Mouse (Mus musculus) liver, embryonic 14.5 days (tissue): ENCODE results near the gene Pask. TPM values are rescaled to one million over a fixed set of nuclear protein-coding genes. Genes with fewer than 3 reads are reported as not detected.

ENCODE experiments used
- ATAC-seq: fragments of 200-750 bp; cut with Nextera tagmentation; 2 replicates; pipeline ENCODE4 v1.8.0; 2017; ENCODE audit warnings: moderate number of reproducible peaks, mild to moderate bottlenecking, moderate library complexity; ENCODE audit not compliant: insufficient read depth
- DNase-seq, 3 experiments: peaks; one replicate each; pipeline ENCODE4 v3.0.0-alpha.2; 2012 to 2013; ENCODE audit warnings: low read depth in 3 of 3, low spot score in 3 of 3
- H3K27ac ChIP-seq: fragments of 300-500 bp; sonication (generic); 2 replicates; pipeline ENCODE4 v1.5.1; 2014; ENCODE audit warnings: moderate library complexity, mild to moderate bottlenecking, control low read depth, inconsistent platforms
- H3K27me3 ChIP-seq: fragments of 300-500 bp; sonication (generic); 2 replicates; pipeline ENCODE4 v1.6.1; 2014; ENCODE audit warnings: mild to moderate bottlenecking, low read length, moderate library complexity; ENCODE audit not compliant: control insufficient read depth, insufficient read depth
- H3K36me3 ChIP-seq: fragments of 300-500 bp; sonication (generic); replicated peaks from 2 replicates; pipeline ENCODE4 v1.6.1; 2014; ENCODE audit warnings: low read depth; ENCODE audit not compliant: control insufficient read depth, insufficient read depth
- H3K4me1 ChIP-seq, 2 experiments: fragments of 200-500 bp in 1 of 2; fragments of 300-500 bp in 1 of 2; sonication (generic) in 1 of 2; replicated peaks; 2 replicates each; pipeline ENCODE4 v1.6.1; 2012 to 2014; ENCODE audit warnings: antibody characterized with exemption in 1 of 2, inconsistent platforms in 1 of 2, low read length in 1 of 2; ENCODE audit not compliant: control insufficient read depth in 2 of 2, insufficient read depth in 2 of 2
- H3K4me2 ChIP-seq: fragments of 300-500 bp; sonication (generic); 2 replicates; pipeline ENCODE4 v1.6.1; 2014; ENCODE audit warnings: low read depth, mild to moderate bottlenecking, control low read depth, moderate library complexity
- H3K4me3 ChIP-seq, 2 experiments: fragments of 200-500 bp in 1 of 2; fragments of 300-500 bp in 1 of 2; sonication (generic) in 1 of 2; 2 replicates each; pipeline ENCODE4 v1.5.1; 2012 to 2014; ENCODE audit warnings: low read depth in 2 of 2, low read length in 2 of 2, mild to moderate bottlenecking in 2 of 2, control low read depth in 1 of 2, inconsistent platforms in 1 of 2, moderate library complexity in 1 of 2; ENCODE audit not compliant: insufficient read depth in 1 of 2
- H3K9ac ChIP-seq: fragments of 300-500 bp; sonication (generic); replicated peaks from 2 replicates; pipeline ENCODE4 v1.6.1; 2014; ENCODE audit warnings: mild to moderate bottlenecking, control low read depth, moderate library complexity
- H3K9me3 ChIP-seq: fragments of 300-500 bp; sonication (generic); 2 replicates; pipeline ENCODE4 v1.6.1; 2016; ENCODE audit warnings: low read length, mixed read lengths; ENCODE audit not compliant: control insufficient read depth
- CTCF ChIP-seq: IDR thresholded peaks from 2 replicates; pipeline ENCODE4 v1.5.1; 2016; ENCODE audit warnings: antibody characterized with exemption, low read depth, control low read depth
- EP300 ChIP-seq: IDR thresholded peaks from 2 replicates; pipeline ENCODE4 v1.6.1; 2016; ENCODE audit warnings: antibody characterized with exemption, low read depth
- WGBS: fragments of 180-500 bp; shearing (Covaris S2); extraction: QIAGEN DNeasy Blood & Tissue Kit; methylation state at CpG from one replicate; pipeline ENCODE4 v1.1.7; 2014; ENCODE audit not compliant: insufficient replicate concordance; 5-methylcytosine and 5-hydroxymethylcytosine counted together
- polyA plus RNA-seq, 2 experiments: library from polyadenylated mRNA; depleted of rRNA in 1 of 2; stranded (reverse) in 1 of 2; unstranded in 1 of 2; fragments of >200 nt; fragmentation: Nextera tagmentation in 1 of 2; extraction: Ambion mirVana in 1 of 2; gene quantifications; 2 replicates each; pipeline versions ENCODE4 v1.2.1 to v1.2.3; 2012 to 2014

Gene Pask
- polyA plus RNA-seq, 2 experiments, result 5.4 to 6.3 TPM

DNA sequence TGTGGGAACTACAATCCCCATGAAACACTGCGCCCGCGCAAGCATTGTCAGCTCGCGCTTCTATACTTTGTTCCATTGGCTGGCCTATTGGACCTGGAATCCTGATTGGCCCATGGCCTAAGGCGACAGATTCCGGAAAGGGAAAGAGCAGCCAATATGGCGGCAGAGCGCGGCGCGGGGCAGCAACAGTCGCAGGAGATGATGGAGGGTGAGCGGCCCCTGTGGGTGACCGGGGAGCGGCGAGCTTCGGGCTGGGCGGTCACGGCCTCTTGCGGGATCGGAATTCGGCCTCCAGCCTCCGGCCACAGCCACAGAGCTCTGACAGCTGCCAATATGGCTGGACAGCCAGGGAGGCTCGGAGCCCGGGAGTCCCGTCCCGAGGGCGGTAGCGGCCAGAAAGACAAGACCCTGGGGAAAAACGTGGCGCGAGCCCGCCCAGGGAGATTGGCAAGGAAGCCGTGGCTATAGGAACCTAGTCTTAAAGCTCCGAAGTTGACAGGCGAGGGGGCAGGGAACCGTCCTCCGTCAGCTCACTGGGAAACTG, 294 bp upstream of the Pask start:
- no peak for TF ChIP-seq EP300
- peak; percentile 59 for TF ChIP-seq CTCF
- Histone ChIP-seq H3K4me3 (peak overlapping the region; percentile 94 to 99), H3K4me1 (peaks cover 7 to 13% of the 10 kb centered on the region in 2 experiments), H3K27me3 (no peaks in the 10 kb centered on the region), H3K9me3 (no peaks in the 10 kb centered on the region), H3K4me2 (peak overlapping the region; percentile 76), H3K9ac (peak overlapping the region; percentile 91), H3K27ac (peak overlapping the region; percentile 49), H3K36me3 (peaks cover 16% of the 10 kb centered on the region)
- ATAC-seq (peak; percentile 89), DNase-seq (peak; percentile 93 to 95 (median 94))
- WGBS, result under 1% methylated on average over 39 of the region's 39 CpGs

DNA sequence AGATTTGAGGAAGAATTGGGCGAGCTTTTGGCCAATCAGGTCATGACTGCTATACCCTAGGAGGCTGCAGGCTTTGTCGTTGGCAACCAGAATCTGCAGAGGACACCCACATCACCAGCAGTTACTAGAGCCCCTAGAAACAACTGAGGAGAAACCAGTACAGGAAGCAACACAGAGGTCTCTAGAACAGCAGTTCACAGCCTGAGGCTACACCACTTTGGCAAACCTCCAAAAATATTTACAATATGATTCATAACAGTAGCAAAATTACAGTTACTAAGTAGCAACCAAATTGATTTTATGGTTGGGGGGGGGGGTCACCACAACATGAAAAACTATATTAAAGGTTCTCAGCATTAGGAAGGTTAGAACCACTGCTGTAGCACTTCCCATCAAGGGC, 8.7 kb downstream of the Pask start:
- WGBS, result 60% methylated on average over 2 of the region's 2 CpGs
- H3K27ac ChIP-seq, result no peak overlapping the region
- DNase-seq (no peak), ATAC-seq (no peak)
- H3K4me1 ChIP-seq, result no peaks in the 10 kb centered on the region
- TF ChIP-seq CTCF (no peak), EP300 (no peak)
- H3K36me3 ChIP-seq, result peaks cover 20% of the 10 kb centered on the region
- H3K27me3 ChIP-seq, result no peaks in the 10 kb centered on the region
- H3K4me2 ChIP-seq, result no peak overlapping the region
- no peak overlapping the region for H3K9ac ChIP-seq
- no peaks in the 10 kb centered on the region for H3K9me3 ChIP-seq
- H3K4me3 ChIP-seq, result no peak overlapping the region

GRCm38 (mm10) chr1:93326446-93326845, 16.8 kb downstream of the Pask start:
- Histone ChIP-seq H3K4me1 (no peaks in the 10 kb centered on the region), H3K4me3 (no peak overlapping the region), H3K9ac (no peak overlapping the region), H3K4me2 (no peak overlapping the region), H3K27me3 (no peaks in the 10 kb centered on the region), H3K9me3 (no peaks in the 10 kb centered on the region), H3K27ac (no peak overlapping the region), H3K36me3 (peaks cover 39% of the 10 kb centered on the region)
- ATAC-seq (no peak), DNase-seq (no peak)
- TF ChIP-seq CTCF (no peak), EP300 (no peak)
- 75% methylated on average over 3 of the region's 3 CpGs for WGBS

GRCm38 (mm10) chr1:93323973-93324372, 19.3 kb downstream of the Pask start:
- DNase-seq (no peak), ATAC-seq (no peak)
- no peak overlapping the region for H3K4me2 ChIP-seq
- no peak overlapping the region for H3K4me3 ChIP-seq
- H3K9ac ChIP-seq, result no peak overlapping the region
- no peaks in the 10 kb centered on the region for H3K27me3 ChIP-seq
- H3K9me3 ChIP-seq, result no peaks in the 10 kb centered on the region
- 73% methylated on average over 6 of the region's 6 CpGs for WGBS
- no peak overlapping the region for H3K27ac ChIP-seq
- TF ChIP-seq CTCF (no peak), EP300 (no peak)
- no peaks in the 10 kb centered on the region for H3K4me1 ChIP-seq
- H3K36me3 ChIP-seq, result peaks cover 49% of the 10 kb centered on the region

- H3K9me3 ChIP-seq, result no peaks in the 10 kb centered on the region
- peak; percentile 86 for ATAC-seq
- no peaks in the 10 kb centered on the region for H3K27me3 ChIP-seq
- peak; percentile 67 to 74 (median 68) for DNase-seq
- no peak within 1 kb of the TSS for H3K27ac ChIP-seq
- H3K4me1 ChIP-seq, result peaks cover 3% of the 10 kb centered on the region in 2 experiments; a peak in 2 of 4 replicates
- peak within 1 kb of the TSS; percentile 78 for H3K4me2 ChIP-seq
- H3K4me3 ChIP-seq, result peak within 1 kb of the TSS; percentile 66 to 75
- peaks cover 7% of the 10 kb centered on the region for H3K36me3 ChIP-seq
- TF ChIP-seq EP300 (no peak), CTCF (peak; percentile 9; the same call in 1 of the 2 replicates)
- peak within 1 kb of the TSS; percentile 71 for H3K9ac ChIP-seq
- 7% methylated on average over 36 of the region's 36 CpGs for WGBS
Measured at GRCm38 (mm10) chr1:93305581-93306337, 37.5 kb downstream of the Pask start, which contains the start of gene Mterf4. Mterf4 (minus strand) TSS chr1:93305915.
